Mouse (Mus musculus) hindlimb bud, embryonic 11.5 days (tissue): Measurements from ENCODE around the gene Cyp2c38.
"Not testable (repeated sequence)": the region's sequence is repeated elsewhere in the genome, so short reads cannot be mapped to it uniquely, and the experiment has no call there.

Experiments
- DNase-seq: peaks from one replicate; pipeline ENCODE4 v3.0.0-alpha.2; 2012; ENCODE audit warnings: low read depth, low spot score; ENCODE audit errors: extremely low spot score

The Cyp2c38 gene

DNA sequence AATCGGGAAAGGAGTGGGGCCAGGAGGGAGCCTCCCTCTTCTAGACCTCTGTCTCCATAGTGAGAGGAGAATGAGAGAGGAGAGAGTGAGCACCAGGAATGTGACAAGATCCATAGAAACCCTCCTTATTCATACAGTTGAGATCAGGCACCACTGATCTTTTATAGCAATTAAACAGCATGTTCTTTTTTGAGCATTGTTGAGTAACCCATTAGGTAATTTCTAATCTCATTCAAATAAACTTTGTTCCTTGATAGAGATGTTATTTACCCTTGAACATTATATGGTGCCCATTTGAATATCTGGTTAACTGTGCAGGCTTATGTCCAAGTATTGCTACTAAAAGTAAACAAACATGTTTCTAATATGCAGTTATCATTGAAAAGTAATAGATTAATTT lies at the start of gene Cyp2c38:
TSS of gene Cyp2c38 (minus strand) at position 135 of the 400 bp plus-strand sequence.
- DNase-seq, result no peak

DNA sequence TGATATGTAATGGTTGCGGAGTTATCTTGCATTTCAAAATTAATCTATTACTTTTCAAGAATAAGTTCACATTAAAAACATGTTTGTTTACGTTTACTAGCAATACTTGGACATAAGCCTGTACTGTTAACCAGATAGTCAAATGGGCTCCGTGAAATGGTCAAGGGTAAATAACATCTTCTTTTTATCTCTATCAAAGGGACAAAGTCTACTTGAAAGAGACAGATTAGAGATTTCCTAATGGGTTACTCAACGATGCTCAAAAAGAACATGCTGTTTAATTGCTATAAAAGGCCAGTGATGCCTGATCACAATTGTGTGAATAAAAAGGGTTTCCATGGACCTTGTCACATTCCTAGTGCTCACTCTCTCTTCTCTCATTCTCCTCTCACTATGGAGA lies 47.7 kb upstream of the Cyp2c38 start, which contains the start of gene Cyp2c39:
TSS of gene Cyp2c39 (plus strand) at position 329 of the 400 bp plus-strand sequence.
- DNase-seq, result no peak

GRCm38 (mm10) chr19:39509533-39509932 lies 46.7 kb upstream of the Cyp2c38 start:
- DNase-seq, result no peak

DNA sequence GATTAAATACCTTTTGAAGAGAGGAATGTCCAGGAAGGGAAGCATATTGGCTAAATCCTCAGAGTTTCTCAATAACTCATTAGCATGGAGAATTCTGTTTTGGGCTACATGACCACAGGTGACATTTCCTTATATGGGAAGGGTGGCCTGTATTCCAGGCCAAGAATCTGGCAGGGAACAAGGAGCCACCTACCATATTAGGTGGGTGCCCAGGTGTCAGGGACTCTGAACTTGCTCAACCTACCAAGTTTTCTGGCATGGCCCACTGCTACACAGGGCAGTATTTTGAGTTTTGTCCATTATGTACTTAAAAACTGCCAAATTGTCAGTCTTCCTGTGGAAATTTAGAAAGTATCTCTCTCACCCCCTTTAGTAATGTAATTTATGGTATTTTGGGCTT lies 43.5 kb upstream of the Cyp2c38 start:
- no peak for DNase-seq

- DNase-seq, result not testable (repeated sequence)
Observed at GRCm38 (mm10) chr19:39483961-39484360, 21.1 kb upstream of the Cyp2c38 start.

DNA sequence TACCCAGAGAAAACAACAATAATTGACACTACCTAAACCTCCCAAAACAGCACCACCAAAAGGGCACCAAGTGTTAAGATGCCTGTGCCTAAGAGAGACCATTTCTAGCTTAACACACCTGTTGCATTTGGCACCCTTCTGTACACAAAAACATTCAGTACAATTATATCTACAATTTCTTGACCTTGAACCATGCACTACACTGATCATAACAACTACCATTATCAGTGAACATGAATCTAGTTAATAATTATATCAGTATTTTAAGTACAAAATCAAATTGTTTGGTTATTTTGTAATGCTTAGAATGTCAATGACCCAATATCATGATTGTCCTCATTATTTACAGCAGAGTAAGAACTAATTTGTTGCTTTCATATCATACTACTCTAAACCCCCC lies 1.0 kb upstream of the Cyp2c38 start:
- no peak for DNase-seq
